Mouse (Mus musculus): ENCODE data around the gene Resf1. TPM values are rescaled to one million over a fixed set of nuclear protein-coding genes. Genes with fewer than 3 reads are reported as not detected.
"Not testable (repeated sequence)": the region's sequence is repeated elsewhere in the genome, so short reads cannot be mapped to it uniquely, and the experiment has no call there.

Gene Resf1
- polyA plus RNA-seq (2015; fragmentation: Nextera tagmentation; extraction: Ambion mirVana) = 16.3 and 18.9 TPM in 2 replicates

DNA sequence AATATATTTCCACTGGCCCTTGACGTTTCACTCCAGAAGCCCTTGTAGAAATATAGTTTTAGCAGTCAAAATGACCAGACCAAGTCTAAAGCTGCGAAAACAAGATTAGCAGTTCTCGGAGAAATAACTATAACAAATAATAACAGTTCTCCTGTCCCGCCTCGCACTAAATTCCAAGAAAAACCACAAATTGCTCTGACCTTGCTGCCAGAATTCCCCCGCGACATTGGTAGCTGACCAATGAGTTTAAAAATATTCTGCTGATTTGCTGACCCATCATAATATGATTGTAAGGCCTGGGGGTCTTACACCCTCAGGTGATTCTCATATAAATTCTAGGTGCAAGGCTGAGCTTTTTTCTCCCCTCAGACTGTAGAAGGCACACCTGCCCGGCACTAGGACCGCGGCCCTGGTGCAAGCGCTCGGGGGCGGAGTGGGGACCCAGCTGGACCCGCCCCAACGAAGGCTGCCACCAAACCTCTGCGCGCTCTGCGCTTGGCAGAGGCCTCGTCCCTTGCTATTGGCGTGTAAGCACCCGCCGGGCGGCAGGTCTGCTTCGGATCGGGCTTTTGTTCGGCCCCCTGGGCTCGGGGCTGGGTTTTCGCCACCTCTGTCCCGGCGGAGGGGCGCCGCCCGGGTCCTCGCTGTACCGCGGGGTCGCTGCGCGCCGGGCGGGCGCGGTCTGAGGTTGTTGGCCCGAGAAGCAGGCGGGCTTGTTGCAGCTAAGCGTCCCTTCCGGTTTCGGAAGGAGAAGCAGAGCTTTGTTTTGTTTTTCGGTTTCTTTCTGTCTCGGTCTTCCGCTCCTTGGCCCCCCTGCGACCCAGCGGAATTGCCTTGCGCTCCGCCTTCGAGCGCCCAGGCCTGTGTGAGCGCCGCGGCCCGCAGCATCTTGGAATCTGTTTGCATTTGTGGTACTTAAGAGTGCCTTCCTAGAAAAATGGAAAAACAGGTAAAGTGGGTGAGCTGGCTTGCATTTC is at the start of gene Resf1:
Gene Resf1 (plus strand): TSS at position 459 of the 977 bp plus-strand sequence.
- Histone ChIP-seq H3K9ac (ENCODE audit: low read depth, low read length) (peak within 1 kb of the TSS; percentile 95), H3K36me3 (ENCODE audit: control insufficient read depth, insufficient read depth) (no peaks in the 10 kb centered on the region), H3K27me3 (replicated peaks; ENCODE audit: control insufficient read depth, insufficient read depth, low read length) (no peaks in the 10 kb centered on the region), H3K27ac (ENCODE audit: low read depth, low read length) (peak within 1 kb of the TSS; percentile 99), H3K4me3 (ENCODE audit: low read depth, low read length) (peak within 1 kb of the TSS; percentile 92), H3K9me3 (ENCODE audit: control insufficient read depth) (peaks cover 4% of the 10 kb centered on the region; the same call in 1 of the 2 replicates), H3K4me2 (replicated peaks; ENCODE audit: low read depth) (peak within 1 kb of the TSS; percentile 56), H3K4me1 (replicated peaks; ENCODE audit: control insufficient read depth, insufficient read depth, low read length) (peaks cover 4% of the 10 kb centered on the region; the same call in 1 of the 2 replicates)
- peak; percentile 98 for ATAC-seq
- 4% methylated on average over 61 of the region's 61 CpGs for WGBS
- peak; percentile 3; the same call in 1 of the 2 replicates for TF ChIP-seq CTCF (IDR thresholded peaks at IDR 0.05; ENCODE audit: low read depth)

DNA sequence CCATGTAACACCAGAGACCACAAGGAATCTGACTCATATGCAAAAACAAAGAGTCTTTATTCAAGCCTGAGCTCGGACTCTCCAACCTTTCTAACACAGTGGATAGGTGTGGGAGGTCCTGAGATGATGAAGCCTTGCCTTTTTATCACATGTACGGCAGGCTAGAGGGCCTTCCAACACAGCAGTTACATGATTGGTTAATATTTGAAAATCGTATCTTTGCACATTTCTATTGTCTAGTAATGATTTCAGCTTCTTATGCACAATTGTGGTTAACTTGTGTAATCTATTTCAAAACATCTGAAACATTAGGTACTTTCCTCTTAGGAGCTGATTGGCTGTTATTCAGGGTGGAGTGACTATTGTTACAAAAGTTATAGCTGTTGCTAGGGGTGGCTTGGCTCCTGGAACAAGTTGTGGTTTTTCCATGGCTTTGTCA is 48.4 kb upstream of the Resf1 start:
- TF ChIP-seq CTCF (IDR thresholded peaks at IDR 0.05; ENCODE audit: low read depth) = no peak
- Histone ChIP-seq H3K4me3 (ENCODE audit: low read depth, low read length) (no peak overlapping the region), H3K36me3 (ENCODE audit: control insufficient read depth, insufficient read depth) (no peaks in the 10 kb centered on the region), H3K9ac (ENCODE audit: low read depth, low read length) (no peak overlapping the region), H3K27me3 (replicated peaks; ENCODE audit: control insufficient read depth, insufficient read depth, low read length) (no peaks in the 10 kb centered on the region), H3K27ac (ENCODE audit: low read depth, low read length) (no peak overlapping the region), H3K9me3 (ENCODE audit: control insufficient read depth) (0 out of 2 replicates have a peak, but pooled peaks cover 5% of the 10 kb centered on the region), H3K4me1 (replicated peaks; ENCODE audit: control insufficient read depth, insufficient read depth, low read length) (no peaks in the 10 kb centered on the region), H3K4me2 (replicated peaks; ENCODE audit: low read depth) (no peak overlapping the region)
- ATAC-seq = no peak
- 69% methylated on average over 3 of the region's 3 CpGs for WGBS

DNA sequence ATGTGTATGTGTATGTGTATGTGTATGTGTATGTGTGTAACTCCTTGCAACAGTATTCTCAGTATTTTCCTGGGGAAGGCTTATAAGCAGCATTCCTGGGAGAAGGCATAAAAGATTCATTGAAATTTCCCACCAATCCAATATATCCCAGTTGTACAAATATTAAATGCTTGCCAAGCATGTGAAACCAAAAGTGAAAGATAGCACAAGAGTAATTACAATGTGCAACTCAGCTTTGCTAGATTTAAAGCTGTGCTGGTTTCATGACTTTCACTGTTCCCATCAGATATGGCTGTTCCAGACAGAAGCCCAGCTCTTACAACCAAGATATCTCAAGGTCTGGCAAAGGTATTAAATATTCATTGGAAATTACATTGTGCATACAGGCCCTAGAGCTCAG is 41.3 kb upstream of the Resf1 start:
- H3K27me3 ChIP-seq (replicated peaks; ENCODE audit: control insufficient read depth, insufficient read depth, low read length) = no peaks in the 10 kb centered on the region
- no peaks in the 10 kb centered on the region for H3K9me3 ChIP-seq (ENCODE audit: control insufficient read depth)
- no peaks in the 10 kb centered on the region for H3K4me1 ChIP-seq (replicated peaks; ENCODE audit: control insufficient read depth, insufficient read depth, low read length)
- H3K36me3 ChIP-seq (ENCODE audit: control insufficient read depth, insufficient read depth) = no peaks in the 10 kb centered on the region
- 0 out of 2 replicates have a peak, but pooled peaks have one; percentile 25 for ATAC-seq
- H3K27ac ChIP-seq (ENCODE audit: low read depth, low read length) = no peak overlapping the region
- no peak for TF ChIP-seq CTCF (IDR thresholded peaks at IDR 0.05; ENCODE audit: low read depth)
- H3K4me2 ChIP-seq (replicated peaks; ENCODE audit: low read depth) = no peak overlapping the region
- no peak overlapping the region for H3K9ac ChIP-seq (ENCODE audit: low read depth, low read length)
- no peak overlapping the region for H3K4me3 ChIP-seq (ENCODE audit: low read depth, low read length)

DNA sequence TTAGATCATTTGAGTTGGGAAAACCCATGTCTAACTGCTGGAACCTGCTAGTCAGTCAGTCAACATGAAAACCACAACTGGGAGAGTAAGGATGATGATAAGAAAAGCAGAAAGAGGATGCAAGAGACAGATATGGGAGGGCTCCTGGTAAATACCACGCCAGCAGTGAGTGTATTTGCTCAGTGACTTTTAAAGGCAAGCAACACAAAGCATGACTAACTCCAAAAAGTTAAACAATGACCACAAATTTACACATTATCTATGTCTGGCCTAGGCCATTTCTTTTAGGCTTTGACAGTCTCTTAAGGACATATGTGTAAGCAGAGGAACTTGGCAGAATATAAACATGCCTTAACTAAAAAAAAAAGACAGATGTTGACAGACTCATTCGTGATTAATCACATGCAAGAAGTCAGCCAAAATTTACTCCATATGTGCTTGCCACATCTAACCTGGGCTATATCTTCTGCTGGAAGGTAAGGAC is 30.9 kb upstream of the Resf1 start:
- H3K4me3 ChIP-seq (ENCODE audit: low read depth, low read length) = no peak overlapping the region
- peaks cover 18% of the 10 kb centered on the region for H3K9me3 ChIP-seq (ENCODE audit: control insufficient read depth)
- no peak overlapping the region for H3K27ac ChIP-seq (ENCODE audit: low read depth, low read length)
- H3K27me3 ChIP-seq (replicated peaks; ENCODE audit: control insufficient read depth, insufficient read depth, low read length) = no peaks in the 10 kb centered on the region
- ATAC-seq = no peak
- H3K9ac ChIP-seq (ENCODE audit: low read depth, low read length) = no peak overlapping the region
- WGBS = 47% methylated on average over 2 of the region's 2 CpGs
- no peak overlapping the region for H3K4me2 ChIP-seq (replicated peaks; ENCODE audit: low read depth)
- no peak for TF ChIP-seq CTCF (IDR thresholded peaks at IDR 0.05; ENCODE audit: low read depth)
- no peaks in the 10 kb centered on the region for H3K36me3 ChIP-seq (ENCODE audit: control insufficient read depth, insufficient read depth)
- no peaks in the 10 kb centered on the region for H3K4me1 ChIP-seq (replicated peaks; ENCODE audit: control insufficient read depth, insufficient read depth, low read length)

DNA sequence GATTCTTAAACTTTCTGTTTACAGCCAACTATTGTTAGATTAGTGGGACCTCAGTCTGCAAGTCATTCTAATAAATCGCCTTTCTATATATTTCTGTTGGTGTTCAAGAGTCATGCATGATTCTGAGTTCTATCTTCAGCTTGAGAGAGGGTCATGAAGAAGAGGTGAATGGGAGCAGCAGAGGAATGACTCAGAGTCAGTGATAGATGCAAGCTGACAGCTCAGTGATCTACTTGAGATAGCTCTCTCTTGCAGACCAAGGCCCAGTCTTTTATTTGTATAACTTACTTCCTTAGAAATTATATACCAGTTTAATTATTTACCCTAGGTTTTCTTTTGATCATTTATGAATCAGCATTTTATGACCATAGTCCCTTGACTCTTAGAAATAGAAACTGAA is 30.3 kb upstream of the Resf1 start:
- Histone ChIP-seq H3K9me3 (ENCODE audit: control insufficient read depth) (peaks cover 21% of the 10 kb centered on the region), H3K9ac (ENCODE audit: low read depth, low read length) (no peak overlapping the region), H3K27ac (ENCODE audit: low read depth, low read length) (no peak overlapping the region), H3K4me1 (replicated peaks; ENCODE audit: control insufficient read depth, insufficient read depth, low read length) (no peaks in the 10 kb centered on the region), H3K36me3 (ENCODE audit: control insufficient read depth, insufficient read depth) (no peaks in the 10 kb centered on the region), H3K4me3 (ENCODE audit: low read depth, low read length) (no peak overlapping the region), H3K27me3 (replicated peaks; ENCODE audit: control insufficient read depth, insufficient read depth, low read length) (no peaks in the 10 kb centered on the region), H3K4me2 (replicated peaks; ENCODE audit: low read depth) (no peak overlapping the region)
- ATAC-seq = no peak
- no peak for TF ChIP-seq CTCF (IDR thresholded peaks at IDR 0.05; ENCODE audit: low read depth)
- WGBS = 86% methylated on average over 1 of the region's 1 CpGs

DNA sequence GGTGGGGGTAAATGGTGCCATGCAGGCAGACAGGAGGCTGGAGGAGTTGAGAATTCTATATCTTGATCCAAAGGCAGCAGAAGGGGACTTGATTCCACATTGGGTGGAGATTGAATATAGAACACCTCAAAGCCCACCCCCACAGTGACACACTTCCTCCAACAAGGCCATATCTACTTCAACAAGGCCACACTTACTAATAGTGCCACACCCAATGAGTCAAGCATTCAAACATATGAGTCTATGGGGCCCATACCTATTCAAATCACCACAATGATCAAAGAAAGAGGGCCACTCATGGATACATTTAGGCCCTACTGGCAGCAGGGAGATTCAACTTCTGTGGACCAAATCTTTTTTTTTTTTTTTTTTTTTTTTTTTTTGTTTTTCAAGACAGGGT is 28.7 kb upstream of the Resf1 start:
- H3K4me1 ChIP-seq (replicated peaks; ENCODE audit: control insufficient read depth, insufficient read depth, low read length) = no peaks in the 10 kb centered on the region
- H3K4me3 ChIP-seq (ENCODE audit: low read depth, low read length) = no peak overlapping the region
- H3K9ac ChIP-seq (ENCODE audit: low read depth, low read length) = no peak overlapping the region
- H3K4me2 ChIP-seq (replicated peaks; ENCODE audit: low read depth) = no peak overlapping the region
- H3K9me3 ChIP-seq (ENCODE audit: control insufficient read depth) = peaks cover 21% of the 10 kb centered on the region
- H3K27me3 ChIP-seq (replicated peaks; ENCODE audit: control insufficient read depth, insufficient read depth, low read length) = no peaks in the 10 kb centered on the region
- no peak for ATAC-seq
- H3K36me3 ChIP-seq (ENCODE audit: control insufficient read depth, insufficient read depth) = no peaks in the 10 kb centered on the region
- H3K27ac ChIP-seq (ENCODE audit: low read depth, low read length) = no peak overlapping the region
- TF ChIP-seq CTCF (IDR thresholded peaks at IDR 0.05; ENCODE audit: low read depth) = no peak

DNA sequence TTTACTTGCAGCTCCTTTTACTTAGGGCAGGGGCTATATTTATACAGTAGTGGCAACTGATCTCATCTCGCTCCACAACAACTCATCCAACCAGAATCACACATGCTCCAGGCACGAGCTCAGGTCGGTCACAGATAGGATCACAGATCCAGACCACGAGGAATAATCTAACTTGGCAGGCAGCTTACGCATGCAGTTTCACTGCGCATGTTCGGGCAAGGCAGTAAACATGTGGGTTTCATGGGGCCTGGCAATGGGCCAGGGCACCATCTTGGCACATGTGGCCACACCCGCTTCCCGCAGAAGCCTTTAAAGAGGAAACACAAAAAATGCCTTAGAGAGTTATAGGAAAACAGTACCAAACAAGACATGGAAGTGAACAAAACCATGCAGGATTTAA is 21.0 kb upstream of the Resf1 start:
- not testable (repeated sequence) for H3K4me2 ChIP-seq (replicated peaks; ENCODE audit: low read depth); H3K4me1 ChIP-seq (replicated peaks; ENCODE audit: control insufficient read depth, insufficient read depth, low read length); ATAC-seq; H3K9me3 ChIP-seq (ENCODE audit: control insufficient read depth); H3K36me3 ChIP-seq (ENCODE audit: control insufficient read depth, insufficient read depth); H3K27ac ChIP-seq (ENCODE audit: low read depth, low read length); H3K4me3 ChIP-seq (ENCODE audit: low read depth, low read length); H3K27me3 ChIP-seq (replicated peaks; ENCODE audit: control insufficient read depth, insufficient read depth, low read length); H3K9ac ChIP-seq (ENCODE audit: low read depth, low read length)
- 87% methylated on average over 9 of the region's 9 CpGs for WGBS

DNA sequence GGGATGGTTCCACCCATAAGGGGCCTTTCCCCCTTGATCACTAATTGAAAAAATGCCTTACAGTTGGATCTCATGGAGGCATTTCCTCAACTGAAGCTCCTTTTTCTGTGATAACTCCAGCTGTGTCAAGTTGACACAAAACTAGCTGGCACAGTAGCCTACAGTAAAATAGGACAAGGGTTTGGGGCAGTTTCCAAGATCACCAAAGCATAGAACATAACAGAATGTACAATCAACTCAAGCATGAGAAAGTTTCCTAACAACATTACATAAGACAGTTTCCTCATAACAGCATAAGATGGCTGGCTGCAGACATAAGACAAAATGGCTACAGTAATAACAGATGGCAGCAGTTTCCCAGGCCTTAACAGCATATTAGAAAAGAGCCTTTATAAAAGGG is 6.0 kb upstream of the Resf1 start:
- not testable (repeated sequence) for H3K9ac ChIP-seq (ENCODE audit: low read depth, low read length); H3K27ac ChIP-seq (ENCODE audit: low read depth, low read length); H3K36me3 ChIP-seq (ENCODE audit: control insufficient read depth, insufficient read depth)

More for the DNA sequence above, 6.0 kb upstream of the Resf1 start:
- H3K27me3 ChIP-seq (replicated peaks; ENCODE audit: control insufficient read depth, insufficient read depth, low read length); H3K4me3 ChIP-seq (ENCODE audit: low read depth, low read length); H3K9me3 ChIP-seq (ENCODE audit: control insufficient read depth); H3K4me1 ChIP-seq (replicated peaks; ENCODE audit: control insufficient read depth, insufficient read depth, low read length); ATAC-seq; H3K4me2 ChIP-seq (replicated peaks; ENCODE audit: low read depth): not testable (repeated sequence)
